Mouse (Mus musculus) heart, adult 11 months (tissue): ENCODE data around the gene Wdr63.

Experiments used
- DNase-seq: peaks from one replicate; pipeline ENCODE4 v3.0.0; 2022

Gene Wdr63

GRCm38 (mm10) chr3:146121310-146122124 lies 13.6 kb upstream of the Wdr63 start:
- DNase-seq, result no peak

GRCm38 (mm10) chr3:146117997-146118457 lies 10.1 kb upstream of the Wdr63 start:
- DNase-seq, result no peak

- no peak for DNase-seq
Measured at GRCm38 (mm10) chr3:146117258-146117996, 9.5 kb upstream of the Wdr63 start, which contains the start of gene Mcoln3. TSS of gene Mcoln3 (plus strand) at chr3:146117450.

DNA sequence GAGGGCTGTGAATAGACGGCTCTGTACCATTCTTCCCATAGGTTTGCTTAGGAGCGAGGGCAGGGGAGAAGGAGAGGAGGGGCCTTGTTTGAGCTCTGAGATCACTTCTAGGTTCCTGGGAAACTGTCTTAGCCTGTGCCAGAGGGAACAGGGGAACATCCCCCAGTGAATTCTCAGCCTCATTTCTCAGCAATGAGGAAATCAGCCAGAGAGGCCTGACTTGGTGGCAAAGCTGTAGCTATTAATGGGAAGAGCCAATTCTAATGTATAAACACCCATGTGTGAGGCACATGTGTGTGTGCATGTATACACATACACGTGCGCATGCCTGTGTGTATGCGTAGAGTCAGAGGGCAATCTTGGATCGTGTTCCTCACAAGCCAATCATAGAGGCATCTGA lies 3.0 kb upstream of the Wdr63 start:
- peak; percentile 88 for DNase-seq

DNA sequence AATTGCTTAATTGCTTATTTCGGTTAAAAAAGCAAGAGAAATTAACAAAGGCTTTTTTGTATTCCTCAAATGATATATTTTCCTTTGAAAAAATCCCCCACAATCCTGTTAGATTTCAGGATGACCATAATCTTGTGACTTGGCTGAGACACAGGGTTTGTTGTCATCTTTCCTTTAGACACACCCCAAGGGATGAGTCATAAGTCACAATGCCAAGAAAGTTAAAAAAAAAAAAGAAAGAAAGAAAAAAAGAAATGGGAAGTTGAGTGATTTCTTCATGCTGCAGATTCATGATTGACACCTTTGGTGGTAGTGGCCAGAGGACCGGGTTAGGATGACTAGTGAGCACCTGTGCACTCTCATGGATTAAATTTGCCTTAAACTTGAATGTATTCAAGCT lies 2.4 kb upstream of the Wdr63 start:
- no peak for DNase-seq

- DNase-seq, result no peak
Measured at GRCm38 (mm10) chr3:146108945-146109344, 1.0 kb upstream of the Wdr63 start.

DNA sequence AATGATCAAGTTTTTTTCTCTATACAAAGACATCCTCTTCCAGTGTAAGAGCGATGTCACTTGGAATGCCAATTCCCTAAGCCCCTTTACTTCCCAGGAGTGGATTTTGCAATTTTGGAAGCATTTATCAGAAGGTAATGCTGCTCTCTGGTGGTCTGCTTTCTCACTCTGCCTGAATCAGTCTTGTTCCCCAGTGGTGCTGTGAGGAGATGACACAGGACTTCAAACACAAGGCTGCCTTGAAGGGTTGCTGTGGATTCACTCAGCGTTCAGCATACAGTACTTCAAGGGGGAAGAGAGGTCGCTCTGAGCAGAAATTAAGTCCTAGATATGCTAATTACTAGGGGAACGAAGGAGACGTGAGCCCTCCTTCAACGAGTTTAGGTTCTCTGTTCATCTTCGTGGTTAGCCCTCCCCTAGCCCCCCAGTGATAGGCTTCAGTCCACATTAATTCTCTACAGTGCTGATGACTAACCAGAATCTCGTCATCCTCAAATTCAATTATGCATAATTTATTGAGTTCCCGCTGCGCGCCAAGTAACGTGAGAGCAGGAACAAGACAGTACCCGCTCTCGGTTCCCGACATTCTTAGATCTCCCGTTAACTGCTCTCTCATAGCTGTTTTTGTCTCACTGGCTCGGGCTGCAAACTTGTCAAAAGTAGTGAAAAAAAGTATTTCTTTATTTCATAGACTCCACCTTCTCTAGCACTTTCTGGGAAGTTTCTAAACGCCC lies 647 bp downstream of the Wdr63 start:
- no peak for DNase-seq

- DNase-seq, result peak; percentile 86
Measured at GRCm38 (mm10) chr3:146102049-146102448, 5.9 kb downstream of the Wdr63 start.

DNA sequence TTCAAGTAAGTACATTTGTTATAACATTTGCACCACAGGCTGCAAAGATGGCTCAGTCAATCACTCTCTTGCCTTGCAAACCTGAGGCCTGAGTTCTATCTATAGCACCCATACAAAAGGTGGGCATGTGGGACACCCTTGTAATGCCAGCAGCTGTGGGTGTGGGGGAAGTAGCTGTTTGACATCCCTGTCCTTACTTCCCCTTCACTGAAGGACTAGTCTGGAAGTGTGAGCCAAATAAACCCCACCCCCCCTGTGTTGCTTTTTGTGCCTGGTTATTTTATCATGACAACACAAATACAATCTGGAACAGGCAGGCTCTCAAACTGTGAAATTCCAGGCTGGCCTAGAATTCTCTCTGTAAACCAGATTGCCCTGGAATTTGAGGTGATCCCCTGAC lies 8.0 kb downstream of the Wdr63 start:
- peak; percentile 58 for DNase-seq

DNA sequence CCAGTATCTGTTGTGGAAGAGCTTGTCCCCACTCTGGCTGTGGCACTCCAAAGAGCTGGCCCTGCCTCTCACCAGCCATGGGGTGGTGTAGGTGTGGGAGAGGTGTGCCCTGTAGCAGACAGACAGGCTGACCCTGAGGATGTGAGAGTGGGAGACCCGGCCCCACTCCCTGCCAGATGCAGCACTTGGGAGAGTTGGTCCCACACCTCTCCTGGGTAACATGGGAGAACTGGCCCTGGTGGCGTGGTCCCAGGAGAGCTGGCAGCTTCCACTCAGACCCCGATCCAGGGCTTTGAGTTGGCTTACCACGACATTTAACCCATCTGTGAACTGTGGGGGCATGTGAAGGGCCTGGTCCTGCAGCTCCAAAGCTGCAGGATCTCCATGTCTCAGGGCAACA lies 10.1 kb downstream of the Wdr63 start:
- DNase-seq, result peak; percentile 76

DNA sequence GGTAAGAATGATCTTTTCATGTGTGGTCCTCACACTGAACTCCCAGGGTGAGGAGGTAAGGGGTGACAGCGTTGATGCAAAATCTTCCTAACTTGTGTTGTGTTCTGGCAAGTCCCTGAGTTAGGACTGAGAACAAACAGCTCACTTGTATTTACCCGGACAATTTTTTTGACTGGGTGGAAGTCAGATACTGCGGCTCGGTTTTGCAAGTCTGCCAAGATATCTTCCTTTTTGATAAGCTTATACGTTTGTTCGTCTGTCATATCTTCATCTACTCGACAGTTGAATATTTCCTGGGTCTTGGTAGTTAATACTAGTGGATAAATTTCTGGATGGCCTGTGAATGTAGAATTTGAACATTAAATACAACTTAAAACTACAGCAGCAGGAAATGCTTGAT lies 10.9 kb downstream of the Wdr63 start:
- DNase-seq, result peak; percentile 17

- peak; percentile 61 for DNase-seq
Measured at GRCm38 (mm10) chr3:146095066-146095465, 12.9 kb downstream of the Wdr63 start.

- DNase-seq, result peak; percentile 34
Measured at GRCm38 (mm10) chr3:146090988-146091657, 16.8 kb downstream of the Wdr63 start.

GRCm38 (mm10) chr3:146080241-146080640 lies 27.7 kb downstream of the Wdr63 start:
- peak; percentile 79 for DNase-seq

DNA sequence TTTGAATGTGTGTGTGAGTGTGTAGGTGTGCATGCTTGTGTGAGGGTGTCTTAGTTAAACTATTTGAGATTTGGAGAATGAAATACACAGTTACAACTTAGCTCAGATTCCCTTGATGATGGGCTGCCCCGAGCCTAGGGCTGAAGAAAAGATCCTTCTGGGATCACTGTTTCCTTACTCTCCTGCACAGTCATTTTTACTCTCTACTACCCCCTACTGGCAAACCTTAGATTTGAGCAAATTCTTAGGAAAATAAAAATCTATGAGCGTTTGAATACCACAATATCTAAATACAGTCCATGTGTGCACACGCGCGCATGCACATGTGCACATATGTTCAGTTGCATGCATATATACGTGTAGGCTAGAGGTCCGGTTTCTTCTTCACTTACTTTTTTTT lies 35.1 kb downstream of the Wdr63 start:
- DNase-seq, result peak; percentile 10

- peak; percentile 59 for DNase-seq
Measured at GRCm38 (mm10) chr3:146069276-146069675, 38.7 kb downstream of the Wdr63 start.

DNA sequence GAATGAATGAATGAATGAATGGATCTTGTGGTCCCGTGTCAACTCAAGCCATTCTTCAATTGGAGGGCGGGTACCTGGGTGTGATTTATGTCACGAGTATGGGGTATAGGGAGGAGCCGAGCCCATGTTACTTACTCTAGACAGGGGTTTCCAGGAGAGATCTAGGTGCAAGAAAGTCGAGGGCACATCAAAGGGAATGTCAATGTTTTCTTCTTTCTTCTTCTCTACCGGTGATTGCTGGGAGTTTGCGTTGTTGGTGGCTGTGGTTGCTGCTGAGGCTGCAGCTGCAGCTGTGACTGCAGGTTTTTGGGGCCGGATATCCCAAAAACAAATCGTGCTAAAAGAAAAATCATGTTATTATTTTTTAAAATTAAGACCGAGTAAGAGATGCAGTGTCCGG lies 44.8 kb downstream of the Wdr63 start:
- peak; percentile 22 for DNase-seq

DNA sequence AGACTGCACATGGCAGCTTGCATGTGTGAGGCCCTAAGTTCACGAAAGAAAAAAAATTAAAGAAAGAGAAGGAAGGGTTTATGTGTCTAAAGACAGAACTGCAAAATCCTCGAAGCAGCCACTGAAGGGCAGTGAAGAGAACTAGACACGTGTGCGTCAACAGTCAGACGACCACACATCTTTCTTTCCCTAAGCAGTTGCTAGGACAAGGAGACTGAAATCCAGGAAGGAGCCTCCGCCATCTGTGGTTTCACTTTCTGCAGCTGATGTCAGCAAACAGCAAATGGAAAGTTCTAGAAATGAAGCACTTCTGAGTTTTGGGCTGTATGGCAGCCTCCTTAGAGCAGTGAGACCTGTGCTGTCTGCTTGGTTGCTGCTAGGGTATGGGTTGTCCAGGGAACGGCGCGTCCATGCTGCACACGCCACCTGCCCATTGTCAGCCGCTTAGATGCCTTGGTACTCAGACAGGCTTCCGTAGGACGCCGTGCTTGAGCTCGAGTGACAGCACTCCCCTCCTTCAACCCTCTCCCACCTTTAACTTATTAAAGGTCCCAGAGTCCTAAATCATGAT lies 48.5 kb downstream of the Wdr63 start:
- peak; percentile 44 for DNase-seq

DNA sequence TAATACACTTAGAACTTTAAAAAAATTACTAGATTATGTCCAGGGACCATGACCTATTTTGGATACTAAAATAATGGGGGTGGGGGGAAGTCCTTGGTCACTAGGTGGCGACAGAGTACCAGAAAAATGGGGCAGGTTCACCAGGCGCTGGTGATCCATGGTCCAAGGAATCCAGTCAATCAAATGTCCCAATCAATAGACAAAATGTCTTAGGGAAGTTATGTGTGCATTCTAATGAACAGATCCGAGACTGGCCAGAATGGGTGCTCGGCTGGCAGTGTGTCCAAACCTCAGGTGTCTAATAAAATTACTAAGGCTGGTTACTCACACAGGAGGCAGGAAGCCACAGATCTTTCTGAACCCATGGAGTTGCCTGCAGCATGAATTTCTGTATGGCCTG lies 49.7 kb downstream of the Wdr63 start:
- DNase-seq, result peak; percentile 88

DNA sequence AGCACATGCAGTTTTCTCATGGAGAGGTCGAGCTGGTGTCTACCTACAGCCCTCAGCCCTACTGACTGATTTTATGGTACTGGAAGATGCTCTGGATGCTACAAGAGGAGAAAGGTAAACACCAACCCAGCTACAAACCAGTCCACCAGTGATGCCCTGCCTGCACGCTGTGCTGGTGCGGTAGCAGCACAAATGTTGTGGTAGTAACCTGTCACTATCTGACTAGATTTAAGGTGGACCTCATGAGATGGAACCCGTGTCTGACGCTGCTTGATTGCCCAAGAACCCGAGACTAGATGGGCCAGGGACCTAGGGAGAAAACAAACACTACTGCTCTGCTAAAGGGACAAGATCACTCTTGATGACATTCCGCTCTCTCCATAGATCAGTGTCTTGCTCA lies 50.8 kb downstream of the Wdr63 start:
- DNase-seq, result peak; percentile 74

- peak; percentile 80 for DNase-seq
Measured at GRCm38 (mm10) chr3:146053873-146054272, 54.1 kb downstream of the Wdr63 start.

GRCm38 (mm10) chr3:146053082-146053814 lies 54.7 kb downstream of the Wdr63 start:
- peak; percentile 76 for DNase-seq
